Mouse (Mus musculus) embryonic fibroblast, embryonic 13.5 days (primary cell): ENCODE data around the gene Bpifb9a.
"Not testable (repeated sequence)": the region's sequence is repeated elsewhere in the genome, so short reads cannot be mapped to it uniquely, and the experiment has no call there.

Experiments used
- CTCF ChIP-seq: IDR thresholded peaks from 2 replicates; pipeline ENCODE4 v1.5.1; 2011; ENCODE audit warnings: mild to moderate bottlenecking, control low read depth, low read length, moderate library complexity, borderline replicate concordance; ENCODE audit not compliant: insufficient read depth
- POLR2A ChIP-seq: IDR thresholded peaks from 2 replicates; pipeline ENCODE4 v1.6.1; 2011; ENCODE audit warnings: low read depth, mild to moderate bottlenecking, control low read depth, low read length, moderate library complexity

GRCm38 (mm10) chr2:154313771-154314170 is 56.1 kb downstream of the Bpifb9a start:
- not testable (repeated sequence) for TF ChIP-seq CTCF, POLR2A
